ENCODE assay signal across 1 mouse cellular context in genomic region chr10:82742578-82742977, GRCm38 (mm10).
A peak's percentile ranks its signal among the peaks of the same experiment; 100 is the strongest.
TF ChIP-seq lines count a peak whose summit lies in the region.

No protein-coding gene starts in this region.

TF ChIP-seq in MEL, 35 proteins besides CTCF, POLR2A, EP300 and RAD21:
- TF ChIP-seq ETS1 (IDR thresholded peaks at IDR 0.05; ENCODE audit: low read depth, low read length): peak; percentile 8; the same call in 1 of the 2 replicates
- no peak for TF ChIP-seq ZC3H11A (IDR thresholded peaks at IDR 0.05; ENCODE audit: low read depth, low read length)
- TF ChIP-seq SIN3A (IDR thresholded peaks at IDR 0.05; ENCODE audit: low read length): 0 out of 2 replicates have a peak, but pooled peaks have one; percentile 26
- TF ChIP-seq ZMIZ1 (IDR thresholded peaks at IDR 0.05; ENCODE audit: low read depth, low read length): no peak
- TF ChIP-seq MEF2A (IDR thresholded peaks at IDR 0.05; ENCODE audit: extremely low read depth, insufficient replicate concordance, low read depth, low read length, poor library complexity, severe bottlenecking): no peak
- no peak for TF ChIP-seq KAT2A (conservative IDR thresholded peaks at IDR 0.05; ENCODE audit: low read depth, low read length)
- TF ChIP-seq RCOR1 (IDR thresholded peaks at IDR 0.05; ENCODE audit: low read depth, low read length): peak; percentile 56; the same call in 1 of the 2 replicates
- no peak for TF ChIP-seq TAL1 (IDR thresholded peaks at IDR 0.05; ENCODE audit: low read length)
- TF ChIP-seq CHD2 (IDR thresholded peaks at IDR 0.05; ENCODE audit: low read length): no peak
- no peak for TF ChIP-seq NELFE (IDR thresholded peaks at IDR 0.05; ENCODE audit: low read depth, low read length)
- TF ChIP-seq GATA1 (IDR thresholded peaks at IDR 0.05; ENCODE audit: low read depth, low read length): peak; percentile 50; the same call in 1 of the 2 replicates
- no peak for TF ChIP-seq UBTF (IDR thresholded peaks at IDR 0.05; ENCODE audit: borderline replicate concordance, insufficient read depth, low read depth, low read length)
- TF ChIP-seq MAX (IDR thresholded peaks at IDR 0.05; ENCODE audit: low read length): 0 out of 2 replicates have a peak, but pooled peaks have one; percentile 29
- TF ChIP-seq NRF1 (IDR thresholded peaks at IDR 0.05; ENCODE audit: insufficient read depth, low read depth, low read length, poor library complexity, severe bottlenecking): no peak
